Mouse (Mus musculus): ENCODE measurements around the gene Sh2b1.

Sh2b1 gene

GRCm38 (mm10) chr7:126421756-126422155 lies 53.5 kb downstream of the Sh2b1 start:
- no peak for DNase-seq (ENCODE audit: low read depth, low spot score)

GRCm38 (mm10) chr7:126418496-126418895 lies 56.7 kb downstream of the Sh2b1 start:
- DNase-seq (ENCODE audit: low read depth, low spot score), result no peak

- DNase-seq (ENCODE audit: low read depth, low spot score), result no peak
Measured at GRCm38 (mm10) chr7:126417606-126418005, 57.6 kb downstream of the Sh2b1 start.

- no peak for DNase-seq (ENCODE audit: low read depth, low spot score)
Measured at GRCm38 (mm10) chr7:126417045-126417444, 58.2 kb downstream of the Sh2b1 start.
